Mouse (Mus musculus) heart, embryonic 14.5 days (tissue): ENCODE measurements around the gene Tax1bp1. TPM values are rescaled to one million over a fixed set of nuclear protein-coding genes. Genes with fewer than 3 reads are reported as not detected.

Experiments used
- ATAC-seq: fragments of 200-750 bp; cut with Nextera tagmentation; 2 replicates; pipeline ENCODE4 v1.8.0; 2017; ENCODE audit warnings: low read depth, moderate TSS enrichment; ENCODE audit not compliant: insufficient number of reproducible peaks, insufficient read depth, low FRiP score
- H3K27ac ChIP-seq, 2 experiments: fragments of 200-500 bp in 1 of 2; fragments of 300-500 bp in 1 of 2; sonication (generic) in 1 of 2; replicated peaks in 1 of 2; 2 replicates each; pipeline ENCODE4 v1.5.1; 2012 to 2014; ENCODE audit warnings: low read depth in 2 of 2, low read length in 2 of 2, control low read depth in 1 of 2, mild to moderate bottlenecking in 1 of 2, mixed read lengths in 1 of 2; ENCODE audit not compliant: control insufficient read depth in 1 of 2, insufficient read depth in 1 of 2
- H3K27me3 ChIP-seq: fragments of 300-500 bp; sonication (generic); 2 replicates; pipeline ENCODE4 v1.6.1; 2014; ENCODE audit warnings: mild to moderate bottlenecking, low read length, control low read depth; ENCODE audit not compliant: control insufficient read depth, insufficient read depth
- H3K36me3 ChIP-seq: fragments of 300-500 bp; sonication (generic); 2 replicates; pipeline ENCODE4 v1.6.1; 2014; ENCODE audit warnings: mild to moderate bottlenecking, control low read depth, low read length, mixed read lengths; ENCODE audit not compliant: control insufficient read depth, insufficient read depth
- H3K4me1 ChIP-seq, 2 experiments: fragments of 200-500 bp in 1 of 2; fragments of 300-500 bp in 1 of 2; sonication (generic) in 1 of 2; 2 replicates each; pipeline ENCODE4 v1.6.1; 2012 to 2014; ENCODE audit warnings: low read length in 2 of 2, control low read depth in 1 of 2, mixed read lengths in 1 of 2; ENCODE audit not compliant: control insufficient read depth in 2 of 2, insufficient read depth in 2 of 2
- H3K4me2 ChIP-seq: fragments of 300-500 bp; sonication (generic); 2 replicates; pipeline ENCODE4 v1.6.1; 2014; ENCODE audit warnings: mild to moderate bottlenecking, low read length
- H3K4me3 ChIP-seq, 2 experiments: fragments of 200-500 bp in 1 of 2; fragments of 300-500 bp in 1 of 2; sonication (generic) in 1 of 2; 2 replicates each; pipeline ENCODE4 v1.5.1; 2012 to 2014; ENCODE audit warnings: low read length in 2 of 2, mild to moderate bottlenecking in 2 of 2, control low read depth in 1 of 2, low read depth in 1 of 2, moderate library complexity in 1 of 2; ENCODE audit not compliant: control insufficient read depth in 1 of 2, insufficient read depth in 1 of 2
- H3K9ac ChIP-seq: fragments of 300-500 bp; sonication (generic); 2 replicates; pipeline ENCODE4 v1.6.1; 2014; ENCODE audit warnings: mild to moderate bottlenecking, low read length
- H3K9me3 ChIP-seq: fragments of 300-500 bp; sonication (generic); 2 replicates; pipeline ENCODE4 v1.6.1; 2016; ENCODE audit warnings: low read length, control low read depth; ENCODE audit not compliant: control insufficient read depth
- WGBS: fragments of 180-500 bp; shearing (Covaris S2); extraction: QIAGEN DNeasy Blood & Tissue Kit; methylation state at CpG from one replicate; pipeline ENCODE4 v1.1.7; 2014; 5-methylcytosine and 5-hydroxymethylcytosine counted together
- polyA plus RNA-seq: library from polyadenylated mRNA; unstranded; fragments of >200 nt; fragmentation: Nextera tagmentation; extraction: Ambion mirVana; gene quantifications from 2 replicates; pipeline ENCODE4 v1.2.1, GENCODE M21; 2014

Tax1bp1 gene
- polyA plus RNA-seq, 1 experiment from 2014 or later = 118 TPM

GRCm38 (mm10) chr6:52707815-52708214 lies 5.7 kb upstream of the Tax1bp1 start:
- no peak overlapping the region for H3K9ac ChIP-seq
- no peaks in the 10 kb centered on the region for H3K9me3 ChIP-seq
- no peak overlapping the region for H3K27ac ChIP-seq
- no peak overlapping the region for H3K4me2 ChIP-seq
- no peaks in the 10 kb centered on the region for H3K4me1 ChIP-seq
- no peak for ATAC-seq
- no peaks in the 10 kb centered on the region for H3K27me3 ChIP-seq
- no peaks in the 10 kb centered on the region for H3K36me3 ChIP-seq
- no peak overlapping the region for H3K4me3 ChIP-seq
- WGBS = 78% methylated on average over 5 of the region's 5 CpGs

- Histone ChIP-seq H3K9me3 (no peaks in the 10 kb centered on the region), H3K27ac (no peak overlapping the region), H3K4me3 (no peak overlapping the region), H3K4me1 (peaks cover 0 to 9% of the 10 kb centered on the region in 2 experiments; a peak in 2 of 4 replicates), H3K9ac (no peak overlapping the region), H3K36me3 (no peaks in the 10 kb centered on the region), H3K4me2 (no peak overlapping the region), H3K27me3 (no peaks in the 10 kb centered on the region)
- no peak for ATAC-seq
- 69% methylated on average over 2 of the region's 2 CpGs for WGBS
These were observed 966 bp upstream of the Tax1bp1 start for GRCm38 (mm10) chr6:52712563-52712962.

- H3K9ac ChIP-seq = peak overlapping the region; percentile 84
- ATAC-seq = peak; percentile 66
- H3K4me1 ChIP-seq = peaks cover 0 to 9% of the 10 kb centered on the region in 2 experiments; a peak in 2 of 4 replicates
- peak overlapping the region; percentile 73 to 99 for H3K4me3 ChIP-seq
- peak overlapping the region; percentile 73 for H3K4me2 ChIP-seq
- no peaks in the 10 kb centered on the region for H3K27me3 ChIP-seq
- under 1% methylated on average over 52 of the region's 52 CpGs for WGBS
- no peaks in the 10 kb centered on the region for H3K36me3 ChIP-seq
- H3K9me3 ChIP-seq = no peaks in the 10 kb centered on the region
- peak overlapping the region; percentile 88 to 91 for H3K27ac ChIP-seq
These were observed 474 bp downstream of the Tax1bp1 start for GRCm38 (mm10) chr6:52713897-52714509.

GRCm38 (mm10) chr6:52717493-52718192 lies 4.1 kb downstream of the Tax1bp1 start:
- no peak overlapping the region for H3K4me3 ChIP-seq
- WGBS = 77% methylated on average over 5 of the region's 5 CpGs
- H3K27ac ChIP-seq = no peak overlapping the region

GRCm38 (mm10) chr6:52724805-52725439 lies 11.4 kb downstream of the Tax1bp1 start:
- Histone ChIP-seq H3K36me3 (peaks cover 64% of the 10 kb centered on the region), H3K27ac (no peak overlapping the region), H3K9ac (no peak overlapping the region), H3K27me3 (no peaks in the 10 kb centered on the region), H3K4me1 (no peaks in the 10 kb centered on the region), H3K4me3 (no peak overlapping the region), H3K4me2 (no peak overlapping the region), H3K9me3 (no peaks in the 10 kb centered on the region)
- no peak for ATAC-seq
- 58% methylated on average over 8 of the region's 8 CpGs for WGBS

More at GRCm38 (mm10) chr6:52717493-52718192, 4.1 kb downstream of the Tax1bp1 start:
- H3K4me1 ChIP-seq = peaks cover 0 to 9% of the 10 kb centered on the region in 2 experiments; a peak in 2 of 4 replicates
- H3K36me3 ChIP-seq = peaks cover 10% of the 10 kb centered on the region
- no peak overlapping the region for H3K9ac ChIP-seq
- no peak overlapping the region for H3K4me2 ChIP-seq
- ATAC-seq = no peak
- no peaks in the 10 kb centered on the region for H3K27me3 ChIP-seq
- no peaks in the 10 kb centered on the region for H3K9me3 ChIP-seq

- Histone ChIP-seq H3K27ac (no peak overlapping the region), H3K4me2 (no peak overlapping the region), H3K9ac (no peak overlapping the region; the same call in 1 of the 2 replicates), H3K9me3 (no peaks in the 10 kb centered on the region), H3K4me1 (peaks cover 0 to 4% of the 10 kb centered on the region in 2 experiments; a peak in 2 of 4 replicates), H3K27me3 (no peaks in the 10 kb centered on the region), H3K4me3 (no peak overlapping the region), H3K36me3 (peaks cover 53% of the 10 kb centered on the region)
- ATAC-seq = no peak
- 15% methylated on average over 4 of the region's 4 CpGs for WGBS
These were observed 16.8 kb downstream of the Tax1bp1 start for GRCm38 (mm10) chr6:52730338-52730737.

GRCm38 (mm10) chr6:52734630-52735029 lies 21.1 kb downstream of the Tax1bp1 start:
- no peak overlapping the region for H3K27ac ChIP-seq
- no peak overlapping the region for H3K9ac ChIP-seq
- ATAC-seq = no peak
- H3K9me3 ChIP-seq = no peaks in the 10 kb centered on the region
- peaks cover 0 to 4% of the 10 kb centered on the region in 2 experiments; a peak in 2 of 4 replicates for H3K4me1 ChIP-seq
- peaks cover 52% of the 10 kb centered on the region for H3K36me3 ChIP-seq
- H3K4me2 ChIP-seq = no peak overlapping the region
- no peaks in the 10 kb centered on the region for H3K27me3 ChIP-seq
- WGBS = 91% methylated on average over 2 of the region's 2 CpGs
- no peak overlapping the region for H3K4me3 ChIP-seq
